Mouse (Mus musculus): ENCODE measurements around the gene Arid5b. TPM values are rescaled to one million over a fixed set of nuclear protein-coding genes. Genes with fewer than 3 reads are reported as not detected.

Arid5b gene
- polyA plus RNA-seq, 2 experiments, result 1.3 to 3.3 TPM

DNA sequence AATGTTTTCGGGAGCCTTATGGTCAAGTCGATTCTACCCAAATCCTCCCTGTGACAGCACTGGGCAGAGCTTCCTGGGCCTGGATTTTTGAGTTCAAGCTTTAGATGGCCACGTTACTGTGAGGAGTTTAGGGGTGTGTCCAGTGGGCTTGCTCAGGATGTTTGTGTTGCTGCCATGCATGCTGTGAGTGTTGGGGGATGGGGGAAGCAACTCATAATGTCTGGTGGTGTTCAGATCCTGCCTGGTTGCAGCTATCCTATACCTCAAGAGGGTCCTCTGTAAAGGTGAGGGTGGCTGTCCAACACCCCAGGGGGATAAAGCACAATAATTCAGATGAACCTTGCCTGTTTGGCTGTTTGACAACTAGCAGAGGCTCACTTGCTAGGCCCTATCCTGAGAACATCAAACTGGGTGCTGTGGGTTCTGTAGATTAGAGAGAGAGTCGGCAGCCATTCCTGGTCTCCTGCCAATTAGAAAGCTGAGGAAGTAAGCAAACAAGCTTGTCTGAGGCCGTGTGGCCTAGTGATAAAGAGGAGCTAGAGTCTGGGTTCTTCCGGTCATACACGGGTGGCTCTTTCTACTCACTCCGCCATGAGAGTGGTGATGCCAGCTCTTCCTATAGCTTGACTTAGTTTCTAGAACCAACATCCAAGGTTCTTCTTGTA lies 229.8 kb downstream of the Arid5b start:
- Histone ChIP-seq H3K4me3 (ENCODE audit: insufficient read depth in 1 of 2, low read depth in 2 of 2, low read length in 2 of 2) (no peak overlapping the region), H3K36me3 (replicated peaks; ENCODE audit: control insufficient read depth, insufficient read depth, low read depth) (no peaks in the 10 kb centered on the region), H3K27ac (no peak overlapping the region), H3K9me3 (ENCODE audit: control insufficient read depth, low read length) (no peaks in the 10 kb centered on the region), H3K9ac (replicated peaks) (no peak overlapping the region), H3K4me2 (ENCODE audit: low read depth) (no peak overlapping the region), H3K4me1 (replicated peaks; ENCODE audit: control insufficient read depth in 2 of 2, insufficient read depth in 2 of 2, low read length in 1 of 2) (0 out of 4 replicates have a peak, but pooled peaks cover 0 to 2% of the 10 kb centered on the region in 2 experiments), H3K27me3 (ENCODE audit: control insufficient read depth, insufficient read depth, low read length) (no peaks in the 10 kb centered on the region)
- TF ChIP-seq EP300 (IDR thresholded peaks at IDR 0.05; ENCODE audit: low read depth) (no peak), CTCF (IDR thresholded peaks at IDR 0.05; ENCODE audit: low read depth) (no peak)
- ATAC-seq (ENCODE audit: insufficient read depth) (no peak), DNase-seq (ENCODE audit: low read depth in 3 of 3, low spot score in 3 of 3) (no peak)
- WGBS (ENCODE audit: insufficient replicate concordance), result 51% methylated on average over 8 of the region's 8 CpGs

- H3K9me3 ChIP-seq (ENCODE audit: control insufficient read depth, low read length), result no peaks in the 10 kb centered on the region
- no peak for ATAC-seq (ENCODE audit: insufficient read depth)
- WGBS (ENCODE audit: insufficient replicate concordance), result 74% methylated on average over 8 of the region's 8 CpGs
- no peak for DNase-seq (ENCODE audit: low read depth in 3 of 3, low spot score in 3 of 3)
- TF ChIP-seq EP300 (IDR thresholded peaks at IDR 0.05; ENCODE audit: low read depth) (no peak), CTCF (IDR thresholded peaks at IDR 0.05; ENCODE audit: low read depth) (no peak)
- no peak overlapping the region for H3K4me3 ChIP-seq (ENCODE audit: insufficient read depth in 1 of 2, low read depth in 2 of 2, low read length in 2 of 2)
- H3K4me1 ChIP-seq (replicated peaks; ENCODE audit: control insufficient read depth in 2 of 2, insufficient read depth in 2 of 2, low read length in 1 of 2), result 0 out of 4 replicates have a peak, but pooled peaks cover 0 to 2% of the 10 kb centered on the region in 2 experiments
- H3K27me3 ChIP-seq (ENCODE audit: control insufficient read depth, insufficient read depth, low read length), result no peaks in the 10 kb centered on the region
- no peaks in the 10 kb centered on the region for H3K36me3 ChIP-seq (replicated peaks; ENCODE audit: control insufficient read depth, insufficient read depth, low read depth)
- H3K9ac ChIP-seq (replicated peaks), result no peak overlapping the region
- no peak overlapping the region for H3K27ac ChIP-seq
- no peak overlapping the region for H3K4me2 ChIP-seq (ENCODE audit: low read depth)
Measured at GRCm38 (mm10) chr10:68044864-68045263, 233.7 kb downstream of the Arid5b start.

DNA sequence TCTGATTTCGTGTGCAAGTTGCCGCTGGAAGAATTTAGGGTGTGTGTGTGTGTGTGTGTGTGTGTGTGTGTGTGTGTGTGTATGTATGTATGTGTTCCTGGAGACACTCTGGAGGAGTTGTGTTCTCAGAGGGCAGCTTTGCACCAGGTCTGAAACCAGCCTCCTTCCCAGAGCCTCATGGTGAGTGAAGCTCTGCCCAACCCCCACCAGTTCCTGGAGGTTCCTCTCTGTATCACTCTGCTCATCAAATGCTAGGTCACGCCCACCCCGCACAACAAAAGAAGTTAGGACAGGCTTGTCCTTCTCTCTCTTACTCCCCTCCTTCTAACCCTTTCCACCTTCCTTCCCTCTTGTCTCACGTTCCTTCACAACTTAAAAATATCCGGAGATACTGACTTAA lies 234.6 kb downstream of the Arid5b start:
- Histone ChIP-seq H3K4me1 (replicated peaks; ENCODE audit: control insufficient read depth in 2 of 2, insufficient read depth in 2 of 2, low read length in 1 of 2) (0 out of 4 replicates have a peak, but pooled peaks cover 0 to 2% of the 10 kb centered on the region in 2 experiments), H3K4me3 (ENCODE audit: insufficient read depth in 1 of 2, low read depth in 2 of 2, low read length in 2 of 2) (no peak overlapping the region), H3K9ac (replicated peaks) (no peak overlapping the region), H3K27me3 (ENCODE audit: control insufficient read depth, insufficient read depth, low read length) (no peaks in the 10 kb centered on the region), H3K4me2 (ENCODE audit: low read depth) (no peak overlapping the region), H3K27ac (no peak overlapping the region), H3K9me3 (ENCODE audit: control insufficient read depth, low read length) (no peaks in the 10 kb centered on the region), H3K36me3 (replicated peaks; ENCODE audit: control insufficient read depth, insufficient read depth, low read depth) (no peaks in the 10 kb centered on the region)
- ATAC-seq (ENCODE audit: insufficient read depth) (no peak), DNase-seq (ENCODE audit: low read depth in 3 of 3, low spot score in 3 of 3) (peak in 1 of 3 experiments; percentile 13)
- WGBS (ENCODE audit: insufficient replicate concordance), result 38% methylated on average over 6 of the region's 6 CpGs
- TF ChIP-seq EP300 (IDR thresholded peaks at IDR 0.05; ENCODE audit: low read depth), result no peak
- no peak for TF ChIP-seq CTCF (IDR thresholded peaks at IDR 0.05; ENCODE audit: low read depth)

All from liver, embryonic 14.5 days (tissue).